Comparison of ENCODE assay signal across 17 mouse cellular contexts in genomic region chrX:47612364-47612763, GRCm38 (mm10).
"Had no signal": no experiment of that assay in that cellular context is flagged by ENCODE, and none has a peak within 500 bp of the region (broad histone marks: within the 10 kb centered on the region; RNA-seq: fewer than 3 reads in every experiment).

No protein-coding gene starts in this region.

- DNase-seq: kidney, adult 11 months; kidney, adult 8-10 months; kidney, postnatal 10 days; kidney, postnatal 36 days; layer of hippocampus, postnatal 36 days; liver, embryonic 13.5 days; lung, adult 2 months; lung, postnatal 14 days; lung, postnatal 4 days; midbrain, embryonic 14.5 days; thymus, adult 2 months; thymus, postnatal 25 days had no signal

- H3K4me3 ChIP-seq: kidney, embryonic 15.5 days; left cerebral cortex, adult 2 months; liver, embryonic 13.5 days; neural tube, embryonic 12.5 days had no signal

- H3K4me1 ChIP-seq: kidney, embryonic 15.5 days; liver, embryonic 13.5 days; neural tube, embryonic 12.5 days had no signal

- H3K27ac ChIP-seq: kidney, embryonic 15.5 days; left cerebral cortex, adult 2 months; liver, embryonic 13.5 days; neural tube, embryonic 12.5 days; stomach, postnatal 0 days had no signal

- H3K4me2 ChIP-seq: kidney, embryonic 15.5 days; liver, embryonic 13.5 days; midbrain, embryonic 11.5 days; neural tube, embryonic 12.5 days had no signal

- H3K36me3 ChIP-seq: kidney, embryonic 15.5 days; liver, embryonic 13.5 days; neural tube, embryonic 12.5 days had no signal

- H3K9ac ChIP-seq: kidney, embryonic 15.5 days; liver, embryonic 13.5 days; neural tube, embryonic 12.5 days had no signal

- H3K9me3 ChIP-seq: kidney, embryonic 15.5 days; liver, embryonic 13.5 days; neural tube, embryonic 12.5 days had no signal

- H3K27me3 ChIP-seq: liver, embryonic 13.5 days; neural tube, embryonic 12.5 days had no signal
